Mouse (Mus musculus): Measurements from ENCODE around the gene Cyp4b1.

- TF ChIP-seq CTCF (IDR thresholded peaks at IDR 0.05; ENCODE audit: low read depth) = no peak
- no peak for TF ChIP-seq EP300 (IDR thresholded peaks at IDR 0.05; ENCODE audit: low read depth)
Measured at GRCm38 (mm10) chr4:115648752-115649151, 1.2 kb upstream of the Cyp4b1 start.

Measured in liver, embryonic 14.5 days (tissue).